Mouse (Mus musculus): Measurements from ENCODE around the gene Ganc. TPM values are rescaled to one million over a fixed set of nuclear protein-coding genes. Genes with fewer than 3 reads are reported as not detected.

The Ganc gene
- polyA plus RNA-seq, 2 experiments = 4.8 to 5.1 TPM

- Histone ChIP-seq H3K4me3 (ENCODE audit: insufficient read depth in 1 of 2, low read depth in 2 of 2, low read length in 2 of 2) (no peak overlapping the region), H3K27ac (no peak overlapping the region), H3K36me3 (replicated peaks; ENCODE audit: control insufficient read depth, insufficient read depth, low read depth) (peaks cover 24% of the 10 kb centered on the region), H3K4me1 (replicated peaks; ENCODE audit: control insufficient read depth in 2 of 2, insufficient read depth in 2 of 2, low read length in 1 of 2) (peaks cover 3 to 5% of the 10 kb centered on the region in 2 experiments), H3K27me3 (ENCODE audit: control insufficient read depth, insufficient read depth, low read length) (no peaks in the 10 kb centered on the region), H3K9ac (replicated peaks) (no peak overlapping the region), H3K4me2 (ENCODE audit: low read depth) (no peak overlapping the region), H3K9me3 (ENCODE audit: control insufficient read depth, low read length) (no peaks in the 10 kb centered on the region)
- ATAC-seq (ENCODE audit: insufficient read depth) = no peak
- no peak for TF ChIP-seq CTCF (IDR thresholded peaks at IDR 0.05; ENCODE audit: low read depth)
- no peak for TF ChIP-seq EP300 (IDR thresholded peaks at IDR 0.05; ENCODE audit: low read depth)
- no peak for DNase-seq (ENCODE audit: low read depth in 3 of 3, low spot score in 3 of 3)
- WGBS (ENCODE audit: insufficient replicate concordance) = 73% methylated on average over 1 of the region's 1 CpGs
Measured at GRCm38 (mm10) chr2:120397951-120398350, 5.7 kb upstream of the Ganc start.

- Histone ChIP-seq H3K9ac (replicated peaks) (peak overlapping the region; percentile 79), H3K27me3 (ENCODE audit: control insufficient read depth, insufficient read depth, low read length) (no peaks in the 10 kb centered on the region), H3K27ac (no peak overlapping the region), H3K36me3 (replicated peaks; ENCODE audit: control insufficient read depth, insufficient read depth, low read depth) (peaks cover 6% of the 10 kb centered on the region), H3K4me2 (ENCODE audit: low read depth) (peak overlapping the region; percentile 99), H3K4me1 (replicated peaks; ENCODE audit: control insufficient read depth in 2 of 2, insufficient read depth in 2 of 2, low read length in 1 of 2) (peaks cover 13 to 18% of the 10 kb centered on the region in 2 experiments), H3K4me3 (ENCODE audit: insufficient read depth in 1 of 2, low read depth in 2 of 2, low read length in 2 of 2) (peak overlapping the region; percentile 98; a peak in 3 of 4 replicates), H3K9me3 (ENCODE audit: control insufficient read depth, low read length) (no peaks in the 10 kb centered on the region)
- WGBS (ENCODE audit: insufficient replicate concordance) = 21% methylated on average over 3 of the region's 3 CpGs
- TF ChIP-seq EP300 (IDR thresholded peaks at IDR 0.05; ENCODE audit: low read depth) = no peak
- ATAC-seq (ENCODE audit: insufficient read depth) (no peak), DNase-seq (ENCODE audit: low read depth in 3 of 3, low spot score in 3 of 3) (no peak)
Measured at GRCm38 (mm10) chr2:120402813-120403212, 883 bp upstream of the Ganc start.

- peak; percentile 99 for ATAC-seq (ENCODE audit: insufficient read depth)
- no peaks in the 10 kb centered on the region for H3K27me3 ChIP-seq (ENCODE audit: control insufficient read depth, insufficient read depth, low read length)
- peak within 1 kb of the TSS; percentile 98 for H3K4me3 ChIP-seq (ENCODE audit: insufficient read depth in 1 of 2, low read depth in 2 of 2, low read length in 2 of 2)
- H3K4me2 ChIP-seq (ENCODE audit: low read depth) = peak within 1 kb of the TSS; percentile 99
- no peaks in the 10 kb centered on the region; the same call in 1 of the 2 replicates for H3K36me3 ChIP-seq (replicated peaks; ENCODE audit: control insufficient read depth, insufficient read depth, low read depth)
- peak; percentile 93 to 96 (median 94) for DNase-seq (ENCODE audit: low read depth in 3 of 3, low spot score in 3 of 3)
- TF ChIP-seq CTCF (IDR thresholded peaks at IDR 0.05; ENCODE audit: low read depth) (no peak), EP300 (IDR thresholded peaks at IDR 0.05; ENCODE audit: low read depth) (no peak)
- H3K4me1 ChIP-seq (replicated peaks; ENCODE audit: control insufficient read depth in 2 of 2, insufficient read depth in 2 of 2, low read length in 1 of 2) = peaks cover 13 to 18% of the 10 kb centered on the region in 2 experiments
- under 1% methylated on average over 34 of the region's 34 CpGs for WGBS (ENCODE audit: insufficient replicate concordance)
- peak within 1 kb of the TSS; percentile 89 for H3K27ac ChIP-seq
- H3K9ac ChIP-seq (replicated peaks) = peak within 1 kb of the TSS; percentile 79
- H3K9me3 ChIP-seq (ENCODE audit: control insufficient read depth, low read length) = no peaks in the 10 kb centered on the region
Measured at GRCm38 (mm10) chr2:120403986-120404822, 508 bp downstream of the Ganc start, which contains the start of gene Tmem87a. Tmem87a (minus strand) TSS chr2:120404113.

- Histone ChIP-seq H3K36me3 (replicated peaks; ENCODE audit: control insufficient read depth, insufficient read depth, low read depth) (no peaks in the 10 kb centered on the region; the same call in 1 of the 2 replicates), H3K9me3 (ENCODE audit: control insufficient read depth, low read length) (no peaks in the 10 kb centered on the region), H3K4me2 (ENCODE audit: low read depth) (peak overlapping the region; percentile 99), H3K9ac (replicated peaks) (peak overlapping the region; percentile 79), H3K4me1 (replicated peaks; ENCODE audit: control insufficient read depth in 2 of 2, insufficient read depth in 2 of 2, low read length in 1 of 2) (peaks cover 13 to 18% of the 10 kb centered on the region in 2 experiments), H3K27me3 (ENCODE audit: control insufficient read depth, insufficient read depth, low read length) (no peaks in the 10 kb centered on the region), H3K4me3 (ENCODE audit: insufficient read depth in 1 of 2, low read depth in 2 of 2, low read length in 2 of 2) (peak overlapping the region; percentile 98), H3K27ac (peak overlapping the region; percentile 89)
- TF ChIP-seq CTCF (IDR thresholded peaks at IDR 0.05; ENCODE audit: low read depth) (no peak), EP300 (IDR thresholded peaks at IDR 0.05; ENCODE audit: low read depth) (no peak)
- DNase-seq (ENCODE audit: low read depth in 3 of 3, low spot score in 3 of 3) = no peak
- WGBS (ENCODE audit: insufficient replicate concordance) = 7% methylated on average over 14 of the region's 14 CpGs
- no peak for ATAC-seq (ENCODE audit: insufficient read depth)
Measured at GRCm38 (mm10) chr2:120404823-120405765, 1.4 kb downstream of the Ganc start.
